Mouse (Mus musculus): ENCODE measurements around the gene Slc39a2.
"Not testable (repeated sequence)": the region's sequence is repeated elsewhere in the genome, so short reads cannot be mapped to it uniquely, and the experiment has no call there.

Slc39a2 gene

GRCm38 (mm10) chr14:51899351-51899750 is 6.7 kb downstream of the Slc39a2 start:
- DNase-seq (ENCODE audit: inconsistent age in 2 of 2, low spot score in 1 of 2): no peak

GRCm38 (mm10) chr14:51902806-51903710 is 10.4 kb downstream of the Slc39a2 start:
- peak; percentile 74 to 93 for DNase-seq (ENCODE audit: inconsistent age in 2 of 2, low spot score in 1 of 2)

GRCm38 (mm10) chr14:51903782-51904181 is 11.1 kb downstream of the Slc39a2 start:
- DNase-seq (ENCODE audit: inconsistent age in 2 of 2, low spot score in 1 of 2): no peak

GRCm38 (mm10) chr14:51904706-51905105 is 12.0 kb downstream of the Slc39a2 start:
- peak in 1 of 2 experiments; percentile 48 for DNase-seq (ENCODE audit: inconsistent age in 2 of 2, low spot score in 1 of 2)

- no peak for DNase-seq (ENCODE audit: inconsistent age in 2 of 2, low spot score in 1 of 2)
These were observed 13.4 kb downstream of the Slc39a2 start for GRCm38 (mm10) chr14:51906102-51906501.

GRCm38 (mm10) chr14:51911301-51911700 is 18.6 kb downstream of the Slc39a2 start:
- peak in 1 of 2 experiments; percentile 20 for DNase-seq (ENCODE audit: inconsistent age in 2 of 2, low spot score in 1 of 2)

GRCm38 (mm10) chr14:51912391-51913061 is 19.8 kb downstream of the Slc39a2 start:
- peak; percentile 64 to 91 for DNase-seq (ENCODE audit: inconsistent age in 2 of 2, low spot score in 1 of 2)

- peak; percentile 91 to 95 for DNase-seq (ENCODE audit: inconsistent age in 2 of 2, low spot score in 1 of 2)
These were observed 20.6 kb downstream of the Slc39a2 start for GRCm38 (mm10) chr14:51913062-51913959.

- peak; percentile 86 to 91 for DNase-seq (ENCODE audit: inconsistent age in 2 of 2, low spot score in 1 of 2)
These were observed 21.5 kb downstream of the Slc39a2 start, which contains the start of gene Ndrg2 for GRCm38 (mm10) chr14:51913960-51914762. Ndrg2 (minus strand) TSS chr14:51914158.

GRCm38 (mm10) chr14:51915030-51915429 is 22.3 kb downstream of the Slc39a2 start:
- DNase-seq (ENCODE audit: inconsistent age in 2 of 2, low spot score in 1 of 2): peak; percentile 35 to 78

- peak; percentile 34 to 70 for DNase-seq (ENCODE audit: inconsistent age in 2 of 2, low spot score in 1 of 2)
These were observed 23.9 kb downstream of the Slc39a2 start for GRCm38 (mm10) chr14:51916539-51916938.

- no peak for DNase-seq (ENCODE audit: inconsistent age in 2 of 2, low spot score in 1 of 2)
These were observed 25.4 kb downstream of the Slc39a2 start, which contains the start of gene Tppp2 for GRCm38 (mm10) chr14:51918125-51918524. Tppp2 (plus strand) TSS chr14:51918425.

- no peak for DNase-seq (ENCODE audit: inconsistent age in 2 of 2, low spot score in 1 of 2)
These were observed 26.3 kb downstream of the Slc39a2 start for GRCm38 (mm10) chr14:51918966-51919365.

GRCm38 (mm10) chr14:51921759-51922570 is 29.3 kb downstream of the Slc39a2 start:
- DNase-seq (ENCODE audit: inconsistent age in 2 of 2, low spot score in 1 of 2): no peak

- DNase-seq (ENCODE audit: inconsistent age in 2 of 2, low spot score in 1 of 2): no peak
These were observed 29.8 kb downstream of the Slc39a2 start, which contains the start of gene Rnase13 for GRCm38 (mm10) chr14:51922571-51922865. Rnase13 (minus strand) TSS chr14:51922773.

- no peak for DNase-seq (ENCODE audit: inconsistent age in 2 of 2, low spot score in 1 of 2)
These were observed 30.2 kb downstream of the Slc39a2 start for GRCm38 (mm10) chr14:51922910-51923309.

GRCm38 (mm10) chr14:51923492-51923891 is 30.8 kb downstream of the Slc39a2 start:
- DNase-seq (ENCODE audit: inconsistent age in 2 of 2, low spot score in 1 of 2): peak in 1 of 2 experiments; percentile 14

- DNase-seq (ENCODE audit: inconsistent age in 2 of 2, low spot score in 1 of 2): not testable (repeated sequence)
These were observed 34.2 kb downstream of the Slc39a2 start for GRCm38 (mm10) chr14:51926930-51927329.

GRCm38 (mm10) chr14:51929309-51929943 is 36.7 kb downstream of the Slc39a2 start:
- peak in 1 of 2 experiments; percentile 66 for DNase-seq (ENCODE audit: inconsistent age in 2 of 2, low spot score in 1 of 2)
